Mouse (Mus musculus) gastrocnemius, adult 2 months (tissue): ENCODE measurements at regions not wholly inside any gene's neighbourhood (a gene's known extent, or its start where the extent isn't known, plus 50 kb on each side); places are given as distances from the start of the nearest gene placed in this dataset.

Experiments
- DNase-seq: peaks from one replicate; pipeline ENCODE4 v3.0.0; 2022
- H3K27ac ChIP-seq: fragments of 200-600 bp; 2 replicates; pipeline ENCODE4 v1.8.1; 2022; ENCODE audit warnings: mild to moderate bottlenecking
- H3K4me3 ChIP-seq: fragments of 200-600 bp; 2 replicates; pipeline ENCODE4 v1.8.1; 2022; ENCODE audit warnings: mild to moderate bottlenecking, moderate library complexity
- CTCF ChIP-seq: fragments of 200-600 bp; IDR thresholded peaks from 2 replicates; pipeline ENCODE4 v1.8.1; 2022; ENCODE audit warnings: antibody characterized with exemption, mild to moderate bottlenecking, moderate library complexity
- intact Hi-C: fragments of 180-260 bp; cut with DNase I; formaldehyde crosslinking; loops from one replicate; pipeline ENCODE4 v1.15.1; 2025

DNA sequence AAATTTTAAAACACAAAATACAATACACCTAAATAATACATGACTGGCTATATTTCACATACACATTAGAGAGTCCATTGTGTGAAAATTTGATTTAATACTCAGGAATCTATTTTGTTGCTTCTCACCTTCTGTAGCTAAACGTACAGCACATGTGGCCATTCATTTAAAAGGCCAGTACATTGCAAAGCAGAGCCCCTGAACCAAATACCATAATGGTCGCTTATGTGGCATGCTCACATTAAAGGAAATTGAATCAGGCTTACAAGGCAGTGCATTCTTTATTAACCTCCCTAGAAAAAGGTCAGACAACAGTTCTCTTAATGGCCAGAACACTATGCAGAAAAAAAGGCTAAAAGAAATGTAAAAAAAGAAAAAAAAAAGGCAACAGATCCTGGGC, 517.7 kb upstream of the Tenm3 start:
- no peak overlapping the region for H3K27ac ChIP-seq
- DNase-seq: no peak
- no peak for TF ChIP-seq CTCF
- intact Hi-C loops: no loop called here
- no peak overlapping the region for H3K4me3 ChIP-seq

- no peak for DNase-seq
- no peak overlapping the region for H3K4me3 ChIP-seq
- intact Hi-C loops: no loop called here
- H3K27ac ChIP-seq: no peak overlapping the region
- no peak for TF ChIP-seq CTCF
Observed at GRCm38 (mm10) chr8:49360121-49360520, 516.4 kb upstream of the Tenm3 start.

DNA sequence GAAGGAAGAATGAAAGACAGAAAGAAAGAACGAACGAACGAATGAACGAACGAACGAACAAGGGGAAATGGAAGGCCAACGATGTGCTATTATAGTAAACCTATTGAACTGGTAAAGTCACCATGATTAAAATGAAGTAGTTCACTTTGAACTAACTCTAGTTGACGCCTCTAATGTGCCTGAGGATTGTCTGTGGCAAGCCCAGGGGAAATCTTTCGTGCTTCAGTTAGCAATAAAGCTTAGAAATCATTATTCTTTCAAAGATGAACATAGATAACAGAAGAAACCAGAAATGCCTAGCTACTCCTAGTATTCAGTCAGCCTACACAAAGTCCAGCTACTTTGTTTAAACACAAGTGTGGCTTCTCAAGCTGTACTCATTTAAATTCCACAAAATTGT, 515.9 kb upstream of the Tenm3 start:
- intact Hi-C loops: no loop called here
- no peak for TF ChIP-seq CTCF
- no peak overlapping the region for H3K27ac ChIP-seq
- DNase-seq: no peak
- no peak overlapping the region for H3K4me3 ChIP-seq

DNA sequence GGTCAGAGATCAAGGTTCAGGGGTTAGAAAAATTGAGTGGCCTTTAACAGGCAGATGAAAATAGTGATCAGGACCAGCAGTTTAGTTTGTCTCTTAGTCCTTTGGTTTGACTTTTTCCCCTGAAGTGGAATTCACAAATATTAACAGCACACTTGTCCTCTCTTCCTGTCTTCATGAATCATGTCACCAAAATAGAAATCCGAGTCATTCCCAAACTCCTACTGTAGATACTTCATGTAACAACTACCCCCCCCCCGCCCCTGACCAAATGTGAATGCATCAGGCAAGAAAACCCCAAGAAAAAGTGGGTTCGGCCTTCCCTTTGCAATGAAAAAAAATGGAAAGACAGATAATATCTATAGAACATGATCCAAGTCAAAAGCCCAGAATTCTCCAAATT, 504.9 kb upstream of the Tenm3 start:
- no peak overlapping the region for H3K4me3 ChIP-seq
- H3K27ac ChIP-seq: no peak overlapping the region
- intact Hi-C loops: no loop called here
- no peak for DNase-seq
- no peak for TF ChIP-seq CTCF

GRCm38 (mm10) chr8:49338716-49339115, 495.0 kb upstream of the Tenm3 start:
- H3K27ac ChIP-seq: no peak overlapping the region
- no peak for TF ChIP-seq CTCF
- intact Hi-C loops: no loop called here
- no peak overlapping the region for H3K4me3 ChIP-seq
- DNase-seq: no peak

GRCm38 (mm10) chr8:49326980-49327379, 483.2 kb upstream of the Tenm3 start:
- intact Hi-C loops: no loop called here
- peak overlapping the region; percentile 41 for H3K4me3 ChIP-seq
- DNase-seq: no peak
- no peak overlapping the region for H3K27ac ChIP-seq
- no peak for TF ChIP-seq CTCF

- Histone ChIP-seq H3K27ac (no peak overlapping the region), H3K4me3 (no peak overlapping the region)
- DNase-seq: no peak
- TF ChIP-seq CTCF: no peak
- intact Hi-C loops: no loop called here
Observed at GRCm38 (mm10) chr8:49321404-49321803, 477.7 kb upstream of the Tenm3 start.

DNA sequence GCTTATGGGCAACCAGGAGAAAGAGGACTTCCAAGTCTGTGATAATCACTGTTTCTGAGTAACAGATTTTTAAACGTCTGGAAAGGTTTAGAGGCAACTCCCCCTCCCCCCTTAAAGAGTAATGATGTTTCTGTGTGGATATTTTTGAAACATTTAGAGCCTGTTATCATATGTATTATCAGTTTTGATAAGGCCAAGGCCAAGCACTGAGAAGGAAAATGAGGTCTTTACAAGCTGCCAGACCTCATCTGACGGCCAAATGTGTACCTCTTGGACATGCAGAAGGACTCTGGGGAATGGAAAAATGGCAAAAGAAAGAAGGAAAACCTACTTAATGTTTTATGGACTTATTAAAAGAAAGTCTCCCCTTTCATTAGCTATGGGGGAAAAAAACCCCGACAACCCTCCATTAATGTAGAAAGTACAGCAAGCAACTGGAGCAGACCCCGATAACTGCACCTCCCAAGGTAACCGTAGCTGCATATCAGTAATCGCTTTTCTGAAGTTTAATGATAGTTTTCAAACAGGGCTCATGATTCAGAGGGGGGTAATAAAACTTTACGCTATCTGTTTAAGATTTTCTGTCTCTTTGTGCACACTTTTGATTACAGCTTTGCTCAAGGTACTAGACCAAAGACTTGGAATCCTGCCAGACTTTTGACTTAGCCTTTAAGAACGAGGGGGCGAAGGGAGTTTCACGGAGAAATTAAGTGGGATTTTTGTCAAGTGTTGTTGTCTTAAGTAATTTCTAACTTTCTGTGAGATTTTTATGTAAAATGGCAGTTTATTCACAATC, 469.9 kb upstream of the Tenm3 start:
- no peak for DNase-seq
- Histone ChIP-seq H3K4me3 (no peak overlapping the region), H3K27ac (no peak overlapping the region)
- no peak for TF ChIP-seq CTCF
- intact Hi-C loops: no loop called here

GRCm38 (mm10) chr8:49312816-49313215, 469.1 kb upstream of the Tenm3 start:
- TF ChIP-seq CTCF: no peak
- intact Hi-C loops: no loop called here
- Histone ChIP-seq H3K4me3 (no peak overlapping the region), H3K27ac (no peak overlapping the region)
- DNase-seq: no peak

DNA sequence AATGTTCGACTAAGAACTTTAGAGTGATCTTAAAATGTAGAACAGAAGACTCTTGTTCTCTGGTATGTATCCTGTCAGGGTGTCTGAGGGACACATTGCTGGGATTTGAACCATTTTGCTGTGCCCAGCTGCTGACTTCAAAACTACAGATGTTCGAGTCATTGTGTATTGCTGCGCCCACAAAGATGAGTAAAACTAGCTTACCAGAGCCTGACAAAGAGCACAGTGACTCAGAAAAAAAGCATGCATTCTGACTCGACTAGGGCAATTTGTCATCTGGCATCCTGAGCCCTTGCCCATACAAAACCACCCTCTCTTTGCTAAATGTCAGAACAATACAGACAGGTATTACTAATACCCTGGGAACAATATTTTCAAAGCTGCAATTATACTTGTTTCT, 438.6 kb upstream of the Tenm3 start:
- H3K4me3 ChIP-seq: no peak overlapping the region
- intact Hi-C loops: no loop called here
- H3K27ac ChIP-seq: no peak overlapping the region
- TF ChIP-seq CTCF: no peak
- DNase-seq: no peak

- no peak for TF ChIP-seq CTCF
- DNase-seq: no peak
- Histone ChIP-seq H3K4me3 (no peak overlapping the region), H3K27ac (no peak overlapping the region)
- intact Hi-C loops: no loop called here
Observed at GRCm38 (mm10) chr8:49281254-49281653, 437.5 kb upstream of the Tenm3 start.

- Histone ChIP-seq H3K4me3 (no peak overlapping the region), H3K27ac (no peak overlapping the region)
- intact Hi-C loops: no loop called here
- TF ChIP-seq CTCF: no peak
- DNase-seq: no peak
Observed at GRCm38 (mm10) chr8:49274031-49274430, 430.3 kb upstream of the Tenm3 start.

- intact Hi-C loops: no loop called here
- no peak for DNase-seq
- no peak for TF ChIP-seq CTCF
- H3K27ac ChIP-seq: no peak overlapping the region
- no peak overlapping the region for H3K4me3 ChIP-seq
Observed at GRCm38 (mm10) chr8:49273109-49273508, 429.4 kb upstream of the Tenm3 start.

GRCm38 (mm10) chr8:49263416-49263815, 419.7 kb upstream of the Tenm3 start:
- H3K4me3 ChIP-seq: no peak overlapping the region
- H3K27ac ChIP-seq: no peak overlapping the region
- DNase-seq: no peak
- no peak for TF ChIP-seq CTCF
- intact Hi-C loops: no loop called here
